14 mouse cellular contexts compared by ENCODE assay signal in the genomic region with DNA sequence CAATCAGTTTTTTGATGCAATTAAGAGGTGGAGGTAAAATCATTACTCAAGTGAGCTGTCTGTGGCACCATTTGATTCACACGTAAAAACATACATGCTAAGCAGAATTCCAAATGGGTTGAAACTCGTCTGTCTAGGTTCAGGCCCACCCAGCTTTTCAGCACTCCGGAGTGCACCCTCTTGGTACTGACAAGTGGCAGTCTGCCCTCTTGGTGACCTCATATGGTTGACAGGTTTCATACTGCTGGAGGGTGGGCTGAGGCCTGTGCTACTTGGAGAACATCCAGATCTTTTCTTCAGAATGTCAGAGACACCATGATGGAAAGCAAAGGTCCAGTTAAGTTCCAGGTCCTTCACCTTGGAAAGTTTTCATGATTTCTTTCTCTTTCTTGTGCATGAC.
"Had no signal": no experiment of that assay in that cellular context is flagged by ENCODE, and none has a peak within 500 bp of the region (broad histone marks: within the 10 kb centered on the region; RNA-seq: fewer than 3 reads in every experiment).

No protein-coding gene starts in this region.

- H3K4me2 ChIP-seq: liver, embryonic 11.5 days; liver, embryonic 15.5 days; midbrain, embryonic 11.5 days; midbrain, embryonic 15.5 days; neural tube, embryonic 12.5 days had no signal

- DNase-seq: kidney, postnatal 10 days; lung, adult 2 months; lung, postnatal 10 days; thymus, postnatal 4 days had no signal

- H3K36me3 ChIP-seq: limb, embryonic 10.5 days; liver, embryonic 15.5 days; midbrain, embryonic 15.5 days; neural tube, embryonic 12.5 days had no signal

- H3K27me3 ChIP-seq: liver, embryonic 15.5 days; megakaryocyte, embryonic 14.5 days; midbrain, embryonic 15.5 days; neural tube, embryonic 12.5 days had no signal

- H3K27ac ChIP-seq: left cerebral cortex, adult 2 months; limb, embryonic 10.5 days; liver, embryonic 15.5 days; macrophage; midbrain, embryonic 15.5 days; neural tube, embryonic 12.5 days; stomach, postnatal 0 days had no signal

- H3K4me3 ChIP-seq: left cerebral cortex, adult 2 months; limb, embryonic 10.5 days; liver, embryonic 15.5 days; megakaryocyte, embryonic 14.5 days; midbrain, embryonic 15.5 days; neural tube, embryonic 12.5 days had no signal

- H3K9me3 ChIP-seq: limb, embryonic 10.5 days; liver, embryonic 15.5 days; megakaryocyte, embryonic 14.5 days; midbrain, embryonic 15.5 days; neural tube, embryonic 12.5 days had no signal

- H3K9ac ChIP-seq: liver, embryonic 15.5 days; midbrain, embryonic 15.5 days; neural tube, embryonic 12.5 days had no signal

- H3K4me1 ChIP-seq: liver, embryonic 15.5 days; midbrain, embryonic 15.5 days; neural tube, embryonic 12.5 days had no signal

- ATAC-seq: midbrain, embryonic 15.5 days had no signal
